Mouse (Mus musculus) embryonic fibroblast, embryonic 13.5 days (primary cell): Measurements from ENCODE around the gene Nup85. TPM values are rescaled to one million over a fixed set of nuclear protein-coding genes. Genes with fewer than 3 reads are reported as not detected.

Experiments
- H3K27ac ChIP-seq: 2 replicates; pipeline ENCODE4 v1.5.1; 2012; ENCODE audit warnings: low read length, control low read depth, inconsistent platforms; ENCODE audit not compliant: insufficient read depth
- H3K4me1 ChIP-seq: 2 replicates; pipeline ENCODE4 v1.6.1; 2011; ENCODE audit warnings: low read length; ENCODE audit not compliant: control insufficient read depth, insufficient read depth
- H3K4me3 ChIP-seq: 2 replicates; pipeline ENCODE4 v1.5.1; 2011; ENCODE audit warnings: mild to moderate bottlenecking, control low read depth, low read length; ENCODE audit not compliant: insufficient read depth
- CTCF ChIP-seq: IDR thresholded peaks from 2 replicates; pipeline ENCODE4 v1.5.1; 2011; ENCODE audit warnings: mild to moderate bottlenecking, control low read depth, low read length, moderate library complexity, borderline replicate concordance; ENCODE audit not compliant: insufficient read depth
- POLR2A ChIP-seq: IDR thresholded peaks from 2 replicates; pipeline ENCODE4 v1.6.1; 2011; ENCODE audit warnings: low read depth, mild to moderate bottlenecking, control low read depth, low read length, moderate library complexity
- polyA plus RNA-seq: library from polyadenylated mRNA; stranded (reverse); fragments of >200 nt; gene quantifications from 2 replicates; pipeline ENCODE4 v1.2.4, GENCODE M21; 2011; ENCODE audit warnings: low read depth; ENCODE audit not compliant: missing spikeins, insufficient read length

The Nup85 gene
- polyA plus RNA-seq, 1 experiment: 81.1 TPM

DNA sequence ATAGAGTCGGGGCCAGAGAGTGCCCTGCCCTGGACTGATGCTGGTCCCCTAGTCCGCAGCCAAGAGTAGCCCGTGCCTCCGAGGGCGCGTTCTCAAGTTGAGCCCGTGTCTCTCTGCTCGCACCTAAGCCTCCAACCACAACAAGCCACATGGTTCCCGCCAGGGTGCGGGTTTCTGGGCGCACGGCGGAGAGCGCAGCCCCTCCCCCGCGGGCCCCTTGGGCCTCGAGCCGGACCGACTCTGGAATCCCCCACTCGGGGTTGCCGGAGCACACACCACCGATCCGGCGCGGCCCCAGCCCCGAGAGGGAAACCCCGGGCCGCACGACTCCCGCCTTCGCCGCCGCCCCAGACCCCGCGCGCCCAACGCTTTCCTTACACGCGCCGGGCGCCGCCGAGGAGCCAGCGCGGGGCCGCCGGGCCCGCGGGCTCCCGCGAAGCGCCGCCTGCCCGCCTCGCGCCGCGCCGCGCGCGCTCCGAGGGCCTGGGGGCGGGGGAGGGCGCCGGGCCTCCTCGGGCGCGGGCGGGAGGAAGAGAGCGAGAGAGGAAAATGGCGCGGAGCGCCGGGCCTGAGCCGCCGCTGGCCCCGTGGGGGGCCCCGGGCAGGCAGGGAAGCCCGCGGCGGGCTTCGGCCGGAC lies 28.7 kb upstream of the Nup85 start:
- no peaks in the 10 kb centered on the region for H3K4me1 ChIP-seq
- peak overlapping the region; percentile 91 for H3K4me3 ChIP-seq
- TF ChIP-seq POLR2A (no peak), CTCF (no peak)
- H3K27ac ChIP-seq: peak overlapping the region; percentile 87

DNA sequence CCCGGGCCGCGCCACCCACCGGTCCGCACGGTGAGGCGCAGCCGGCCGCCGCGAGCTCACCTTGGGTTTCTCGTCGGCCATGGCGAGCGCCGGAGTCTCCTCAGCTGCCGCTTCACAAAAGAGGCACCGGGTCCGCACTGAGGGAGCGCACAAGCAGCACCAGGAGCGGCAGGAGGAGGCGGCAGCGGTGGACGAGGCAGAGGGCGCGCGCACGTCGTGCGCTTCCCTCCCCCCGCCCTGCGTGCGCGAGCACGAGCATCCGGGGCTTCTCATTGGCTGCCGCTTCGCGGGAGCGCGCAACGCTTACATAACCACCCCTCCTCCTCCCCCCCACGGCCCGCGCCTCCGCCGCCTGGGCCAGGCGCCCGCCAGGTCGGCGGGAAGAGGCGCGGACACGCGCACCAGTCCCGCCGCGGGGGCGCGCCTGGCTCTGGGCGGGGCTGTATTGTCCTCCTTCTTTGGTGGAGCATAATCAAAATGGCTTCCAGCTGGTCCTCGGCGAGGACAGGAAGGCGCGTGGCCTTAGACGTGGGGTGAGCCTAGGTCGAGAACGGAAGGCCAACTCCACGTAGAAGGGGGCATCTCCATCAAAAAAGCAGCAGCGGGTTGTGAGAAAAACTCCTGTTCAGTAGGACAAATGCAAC lies 28.1 kb upstream of the Nup85 start, which contains the start of gene Sumo2:
TSS of gene Sumo2 (minus strand) at position 239 of the 644 bp plus-strand sequence.
- peak within 1 kb of the TSS; percentile 87 for H3K27ac ChIP-seq
- H3K4me1 ChIP-seq: no peaks in the 10 kb centered on the region
- peak within 1 kb of the TSS; percentile 91 for H3K4me3 ChIP-seq
- TF ChIP-seq POLR2A (peak; percentile 73), CTCF (no peak)

DNA sequence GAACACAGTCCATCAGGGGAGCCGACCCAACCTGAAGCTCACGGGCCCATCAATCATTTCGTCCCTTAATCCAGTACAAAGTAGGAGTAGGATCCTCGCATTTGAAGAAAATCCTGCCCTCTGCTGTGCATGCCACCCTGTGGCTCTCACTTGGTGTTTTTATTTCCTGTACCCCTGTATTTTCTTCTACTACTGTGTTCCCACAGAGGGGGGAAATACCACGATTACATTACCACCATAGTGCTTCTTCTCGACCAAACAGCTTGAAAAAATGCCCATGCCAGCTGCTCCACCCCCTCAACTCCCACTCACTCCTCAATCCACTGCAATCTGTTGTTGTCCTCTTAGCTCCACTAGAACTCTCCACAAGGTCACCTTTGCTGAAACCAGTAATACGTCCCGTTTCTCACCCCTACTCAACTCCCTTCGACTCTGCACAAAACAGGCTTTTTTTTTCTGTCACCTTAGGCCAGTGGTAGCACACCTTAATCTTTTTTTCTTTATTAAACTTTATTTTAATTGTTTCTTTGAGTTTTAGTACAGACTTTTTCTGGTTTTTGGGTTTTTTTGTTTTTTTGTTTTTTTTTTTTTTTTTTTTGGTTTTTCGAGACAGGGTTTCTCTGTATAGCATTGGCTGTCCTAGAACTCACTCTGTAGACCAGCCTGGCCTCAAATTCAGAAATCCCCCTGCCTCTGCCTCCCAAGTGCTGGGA lies 27.2 kb upstream of the Nup85 start:
- H3K4me3 ChIP-seq: no peak overlapping the region
- TF ChIP-seq CTCF: no peak
- 0 out of 2 replicates have a peak, but pooled peaks have one; percentile 23 for TF ChIP-seq POLR2A

DNA sequence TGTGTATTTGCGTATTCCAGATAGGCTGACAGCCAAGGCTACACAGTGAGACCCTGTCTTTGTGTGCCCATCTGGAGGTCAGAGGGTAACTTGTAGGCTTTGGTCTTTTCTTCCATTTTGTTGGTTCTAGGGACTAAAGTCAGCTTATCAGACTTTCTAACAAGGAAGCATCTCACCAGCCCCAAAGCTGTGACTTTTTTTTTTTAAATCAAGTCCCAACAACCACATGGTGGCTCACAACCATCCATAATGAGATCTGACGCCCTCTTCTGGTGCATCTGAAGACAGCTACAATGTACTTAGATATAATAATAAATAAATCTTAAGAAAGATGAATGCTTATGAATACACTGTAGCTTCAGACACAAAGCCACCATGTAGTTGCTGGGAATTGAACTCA lies 26.2 kb upstream of the Nup85 start:
- TF ChIP-seq POLR2A (no peak), CTCF (no peak)
- no peak overlapping the region for H3K27ac ChIP-seq
- no peak overlapping the region for H3K4me3 ChIP-seq
- no peaks in the 10 kb centered on the region for H3K4me1 ChIP-seq

More for the DNA sequence above, 27.2 kb upstream of the Nup85 start:
- Histone ChIP-seq H3K4me1 (no peaks in the 10 kb centered on the region), H3K27ac (peak overlapping the region; percentile 77)

DNA sequence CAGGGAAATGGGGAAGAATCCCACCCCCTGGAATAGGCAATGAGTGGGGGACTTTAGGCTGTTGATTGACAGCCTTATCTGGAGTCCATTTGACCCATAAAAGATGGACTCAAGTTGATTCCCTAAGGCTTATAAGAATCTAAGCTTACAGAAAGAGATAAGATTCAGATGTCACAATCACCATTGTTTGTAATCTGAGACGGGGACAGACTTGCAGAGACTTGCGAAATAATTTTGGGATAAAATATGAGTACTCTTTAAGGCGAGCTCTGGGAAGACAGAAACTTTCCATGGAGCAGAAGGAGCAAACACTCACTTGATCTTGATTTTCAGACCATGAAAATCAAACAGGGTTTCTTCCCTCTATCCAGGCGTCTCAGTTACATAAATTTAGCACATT lies 20.7 kb upstream of the Nup85 start:
- Histone ChIP-seq H3K4me3 (no peak overlapping the region), H3K4me1 (no peaks in the 10 kb centered on the region), H3K27ac (no peak overlapping the region)
- no peak for TF ChIP-seq CTCF
- TF ChIP-seq POLR2A: no peak

DNA sequence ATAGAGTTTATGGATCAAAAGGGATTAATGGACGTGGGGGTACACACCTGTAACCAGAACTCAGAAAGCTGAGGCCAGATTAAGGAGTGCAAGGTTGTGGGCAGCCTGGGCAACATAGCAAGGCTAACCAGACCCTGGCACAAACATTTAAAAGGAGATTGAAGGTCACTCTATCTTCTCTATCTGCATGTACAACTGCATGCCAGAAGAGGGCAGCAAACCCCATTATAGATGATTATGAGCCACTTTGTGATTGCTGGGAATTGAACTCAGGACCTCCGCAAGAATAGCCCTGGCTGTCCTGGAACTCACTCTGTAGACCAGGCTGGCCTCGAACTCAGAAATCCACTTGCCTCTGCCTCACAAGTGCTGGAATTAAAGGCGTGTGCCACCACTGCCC lies 11.5 kb upstream of the Nup85 start:
- no peak overlapping the region for H3K27ac ChIP-seq
- no peaks in the 10 kb centered on the region for H3K4me1 ChIP-seq
- TF ChIP-seq POLR2A: no peak
- TF ChIP-seq CTCF: no peak
- no peak overlapping the region for H3K4me3 ChIP-seq

DNA sequence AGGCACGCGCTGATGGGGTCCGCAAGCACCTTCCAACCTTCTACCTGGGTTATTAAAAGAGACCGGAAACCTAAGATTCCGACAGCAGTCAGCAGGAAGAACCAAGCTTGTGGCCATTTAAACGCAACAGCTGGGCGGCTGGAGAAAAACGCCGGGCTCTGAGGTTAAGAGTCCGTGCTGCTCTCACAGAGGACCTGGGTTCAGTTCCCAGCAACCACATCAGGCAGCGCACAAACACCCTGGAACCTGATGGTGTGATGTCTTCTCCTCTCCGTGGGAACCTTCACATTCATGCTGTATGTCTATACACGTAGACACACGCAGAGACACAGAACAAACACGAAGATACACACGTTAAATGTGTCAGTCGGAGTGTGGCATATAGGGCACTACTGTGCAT lies 8.5 kb upstream of the Nup85 start:
- Histone ChIP-seq H3K4me1 (no peaks in the 10 kb centered on the region), H3K4me3 (no peak overlapping the region), H3K27ac (no peak overlapping the region)
- no peak for TF ChIP-seq POLR2A
- no peak for TF ChIP-seq CTCF

DNA sequence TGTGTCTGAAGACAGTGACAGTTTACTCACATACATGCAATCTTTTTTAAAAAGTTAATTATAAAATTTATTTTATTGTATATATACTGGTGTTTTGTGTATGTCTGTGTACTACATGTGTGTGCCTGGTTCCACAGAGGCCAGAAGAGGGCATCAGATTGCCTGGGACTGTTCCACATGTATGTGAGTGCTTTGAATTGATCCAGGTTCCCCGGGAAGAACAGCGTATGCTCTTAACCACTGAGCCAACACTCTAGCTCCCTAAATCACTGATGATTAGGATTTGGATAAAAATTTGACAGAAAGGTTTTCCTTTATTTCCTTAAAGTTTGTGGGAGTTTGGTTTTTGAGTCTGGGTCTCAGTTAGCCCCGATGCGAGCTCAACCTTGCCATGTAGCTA lies 828 bp upstream of the Nup85 start:
- 0 out of 2 replicates have a peak overlapping the region, but pooled peaks have one; percentile 37 for H3K27ac ChIP-seq
- no peak for TF ChIP-seq POLR2A
- TF ChIP-seq CTCF: no peak
- H3K4me3 ChIP-seq: peak overlapping the region; percentile 46
- no peaks in the 10 kb centered on the region; the same call in 1 of the 2 replicates for H3K4me1 ChIP-seq

DNA sequence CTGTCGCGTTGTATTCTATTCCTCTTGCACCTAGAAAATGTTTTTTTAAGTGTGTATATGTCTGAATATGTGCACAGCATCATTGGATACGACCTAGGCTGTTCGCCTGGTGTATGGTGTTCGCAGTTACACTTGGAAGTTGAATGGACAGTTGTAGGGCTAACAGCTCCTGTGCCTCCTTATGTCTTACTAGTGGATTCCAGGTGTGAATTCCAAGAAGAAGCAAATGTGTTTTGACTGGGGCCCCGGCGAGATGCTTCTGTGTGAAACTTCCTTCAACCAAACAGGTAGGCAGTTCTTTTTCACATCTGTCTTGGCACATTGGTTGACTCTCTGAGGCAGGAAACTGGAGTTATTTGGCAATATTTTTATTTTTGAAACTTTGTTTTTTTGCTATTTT lies 727 bp downstream of the Nup85 start:
- H3K4me3 ChIP-seq: peak overlapping the region; percentile 94
- H3K4me1 ChIP-seq: no peaks in the 10 kb centered on the region; the same call in 1 of the 2 replicates
- TF ChIP-seq CTCF: no peak
- no peak for TF ChIP-seq POLR2A
- no peak overlapping the region for H3K27ac ChIP-seq

DNA sequence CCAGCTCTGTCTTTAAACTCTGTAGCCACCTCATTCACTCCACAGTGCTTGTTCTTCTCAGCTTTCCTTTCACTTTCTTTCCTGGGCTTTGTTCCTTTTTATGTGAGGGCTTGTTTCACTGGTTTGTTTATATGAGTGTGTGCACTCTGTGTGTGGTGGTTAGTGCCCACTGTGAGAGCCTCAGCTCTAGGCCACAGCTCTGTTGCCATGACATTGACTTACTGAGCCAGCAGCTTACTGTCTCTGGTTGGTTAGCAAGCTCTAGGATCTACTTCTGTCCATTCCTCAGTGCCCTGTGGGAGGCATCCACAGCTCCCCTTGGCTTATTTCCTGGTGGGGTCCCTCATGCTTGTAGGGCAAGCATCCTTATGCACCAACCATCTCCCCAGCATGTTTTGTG lies 14.8 kb downstream of the Nup85 start:
- no peak overlapping the region for H3K27ac ChIP-seq
- H3K4me1 ChIP-seq: no peaks in the 10 kb centered on the region
- TF ChIP-seq CTCF: no peak
- TF ChIP-seq POLR2A: no peak
- H3K4me3 ChIP-seq: no peak overlapping the region
